Mouse (Mus musculus) E14TG2a.4 (cell line): ENCODE results near the gene Cers4.

Experiments
- CTCF ChIP-seq: conservative IDR thresholded peaks from 2 replicates; pipeline ENCODE4 v1.5.1; 2014; ENCODE audit warnings: low read length
- POU5F1 ChIP-seq: IDR thresholded peaks from 2 replicates; pipeline ENCODE4 v1.6.1; 2014; ENCODE audit warnings: low read length, borderline replicate concordance

DNA sequence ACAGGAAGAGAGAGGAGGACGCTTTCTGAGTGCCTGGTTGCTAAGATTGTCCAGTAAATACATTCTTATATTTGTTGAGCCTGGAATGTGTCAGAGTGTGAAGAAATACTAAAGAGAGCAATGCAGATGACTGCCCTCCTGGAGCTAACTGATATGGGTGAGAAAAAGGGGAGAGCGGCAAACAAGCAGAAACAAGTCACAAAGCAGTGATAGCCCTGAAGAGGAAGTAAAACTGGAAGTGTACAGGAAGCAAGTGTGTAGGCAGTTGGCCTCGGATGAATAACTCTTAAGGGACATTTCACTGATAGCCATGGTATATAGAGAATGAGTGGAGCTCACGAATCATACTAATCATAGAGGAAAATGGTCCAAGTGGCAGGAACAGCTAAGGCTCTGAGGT is 28.6 kb downstream of the Cers4 start:
- no peak for TF ChIP-seq CTCF
- no peak for TF ChIP-seq POU5F1
